Mouse (Mus musculus): Measurements from ENCODE around the gene Plekha8. TPM values are rescaled to one million over a fixed set of nuclear protein-coding genes. Genes with fewer than 3 reads are reported as not detected.

Gene Plekha8
- total and polyA plus RNA-seq, 2 experiments from 2014 or later = 4.7 to 19.3 TPM

GRCm38 (mm10) chr6:54593766-54594468, 994 bp upstream of the Plekha8 start:
- Histone ChIP-seq H3K36me3 (ENCODE audit: insufficient read depth) (no peaks in the 10 kb centered on the region), H3K9ac (peak overlapping the region; percentile 60; the same call in 1 of the 2 replicates), H3K4me1 (ENCODE audit: insufficient read depth) (peaks cover 22% of the 10 kb centered on the region), H3K4me2 (ENCODE audit: low read depth) (peak overlapping the region; percentile 88), H3K4me3 (ENCODE audit: low read depth, low read length) (peak overlapping the region; percentile 66), H3K9me3 (ENCODE audit: low read length) (no peaks in the 10 kb centered on the region), H3K27ac (ENCODE audit: low read depth, low read length) (no peak overlapping the region), H3K27me3 (ENCODE audit: insufficient read depth, low read length) (no peaks in the 10 kb centered on the region)
- no peak for TF ChIP-seq CTCF (IDR thresholded peaks at IDR 0.05; ENCODE audit: low read depth)
- ATAC-seq (no peak), DNase-seq (no peak)
- 57% methylated on average over 8 of the region's 8 CpGs for WGBS

GRCm38 (mm10) chr6:54595330-54595878, 493 bp downstream of the Plekha8 start:
- ATAC-seq = no peak

GRCm38 (mm10) chr6:54597208-54597607, 2.3 kb downstream of the Plekha8 start, which contains the start of gene Fkbp14:
Gene Fkbp14, minus strand, starts transcription at chr6:54597308.
- WGBS = 70% methylated on average over 4 of the region's 4 CpGs
- H3K9ac ChIP-seq = no peak within 1 kb of the TSS

More at GRCm38 (mm10) chr6:54595330-54595878, 493 bp downstream of the Plekha8 start:
- H3K9ac ChIP-seq = peak overlapping the region; percentile 74
- peaks cover 22% of the 10 kb centered on the region for H3K4me1 ChIP-seq (ENCODE audit: insufficient read depth)
- no peaks in the 10 kb centered on the region for H3K36me3 ChIP-seq (ENCODE audit: insufficient read depth)
- no peak for TF ChIP-seq CTCF (IDR thresholded peaks at IDR 0.05; ENCODE audit: low read depth)
- 0 out of 2 replicates have a peak overlapping the region, but pooled peaks have one; percentile 29 for H3K27ac ChIP-seq (ENCODE audit: low read depth, low read length)
- H3K9me3 ChIP-seq (ENCODE audit: low read length) = no peaks in the 10 kb centered on the region
- H3K27me3 ChIP-seq (ENCODE audit: insufficient read depth, low read length) = no peaks in the 10 kb centered on the region
- no peak for DNase-seq
- H3K4me3 ChIP-seq (ENCODE audit: low read depth, low read length) = peak overlapping the region; percentile 87
- WGBS = 5% methylated on average over 47 of the region's 48 CpGs
- peak overlapping the region; percentile 88 for H3K4me2 ChIP-seq (ENCODE audit: low read depth)

GRCm38 (mm10) chr6:54597711-54598110, 2.8 kb downstream of the Plekha8 start:
- 81% methylated on average over 3 of the region's 3 CpGs for WGBS
- Histone ChIP-seq H3K36me3 (ENCODE audit: insufficient read depth) (no peaks in the 10 kb centered on the region), H3K9ac (no peak overlapping the region), H3K27ac (ENCODE audit: low read depth, low read length) (no peak overlapping the region), H3K27me3 (ENCODE audit: insufficient read depth, low read length) (no peaks in the 10 kb centered on the region), H3K4me2 (ENCODE audit: low read depth) (no peak overlapping the region), H3K4me3 (ENCODE audit: low read depth, low read length) (no peak overlapping the region), H3K9me3 (ENCODE audit: low read length) (no peaks in the 10 kb centered on the region), H3K4me1 (ENCODE audit: insufficient read depth) (peaks cover 20% of the 10 kb centered on the region)
- no peak for TF ChIP-seq CTCF (IDR thresholded peaks at IDR 0.05; ENCODE audit: low read depth)
- DNase-seq (no peak), ATAC-seq (no peak)

More at GRCm38 (mm10) chr6:54597208-54597607, 2.3 kb downstream of the Plekha8 start, which contains the start of gene Fkbp14:
- Histone ChIP-seq H3K27ac (ENCODE audit: low read depth, low read length) (no peak within 1 kb of the TSS), H3K4me1 (ENCODE audit: insufficient read depth) (peaks cover 22% of the 10 kb centered on the region), H3K4me3 (ENCODE audit: low read depth, low read length) (peak within 1 kb of the TSS; percentile 87), H3K9me3 (ENCODE audit: low read length) (no peaks in the 10 kb centered on the region), H3K4me2 (ENCODE audit: low read depth) (peak within 1 kb of the TSS; percentile 88), H3K27me3 (ENCODE audit: insufficient read depth, low read length) (no peaks in the 10 kb centered on the region), H3K36me3 (ENCODE audit: insufficient read depth) (no peaks in the 10 kb centered on the region)
- no peak for TF ChIP-seq CTCF (IDR thresholded peaks at IDR 0.05; ENCODE audit: low read depth)
- DNase-seq (no peak), ATAC-seq (no peak)

DNA sequence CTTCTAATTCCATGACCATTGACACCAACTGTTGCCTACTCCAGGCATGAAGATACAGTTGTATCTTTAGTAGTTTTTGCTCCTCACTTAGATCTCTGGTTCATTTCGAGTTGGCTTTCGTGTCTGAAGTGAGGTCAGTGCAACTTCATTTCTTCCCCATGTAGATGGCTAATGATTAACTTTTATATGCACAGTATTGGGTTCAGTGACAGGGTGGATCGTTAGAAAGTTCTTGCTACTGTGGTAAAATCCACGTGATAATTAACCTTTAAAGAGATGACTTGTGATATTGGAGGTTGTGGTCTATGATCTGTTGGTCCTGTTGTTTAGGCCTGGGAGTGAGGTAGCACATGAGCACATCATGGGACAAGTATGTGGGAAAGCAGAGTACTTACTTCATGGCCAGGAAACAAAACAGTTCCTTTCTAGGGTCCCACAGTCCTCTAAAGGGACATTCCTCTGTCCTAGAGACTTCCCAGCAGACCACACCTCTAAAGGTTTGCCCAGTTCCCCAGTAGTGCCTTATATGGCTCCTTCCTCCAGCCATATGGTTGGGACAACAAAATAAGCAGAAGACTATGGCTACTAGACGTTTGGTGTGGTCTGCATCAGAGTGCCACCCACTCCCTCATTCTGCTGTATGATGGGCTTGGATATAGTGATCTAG, 5.9 kb downstream of the Plekha8 start:
- no peak overlapping the region for H3K27ac ChIP-seq (ENCODE audit: low read depth, low read length)
- H3K9me3 ChIP-seq (ENCODE audit: low read length) = no peaks in the 10 kb centered on the region
- H3K4me1 ChIP-seq (ENCODE audit: insufficient read depth) = peaks cover 16% of the 10 kb centered on the region
- 87% methylated on average over 5 of the region's 5 CpGs for WGBS
- H3K4me3 ChIP-seq (ENCODE audit: low read depth, low read length) = no peak overlapping the region
- no peak overlapping the region for H3K4me2 ChIP-seq (ENCODE audit: low read depth)
- no peaks in the 10 kb centered on the region for H3K36me3 ChIP-seq (ENCODE audit: insufficient read depth)
- no peak overlapping the region for H3K9ac ChIP-seq
- ATAC-seq (no peak), DNase-seq (no peak)
- H3K27me3 ChIP-seq (ENCODE audit: insufficient read depth, low read length) = no peaks in the 10 kb centered on the region
- TF ChIP-seq CTCF (IDR thresholded peaks at IDR 0.05; ENCODE audit: low read depth) = no peak

DNA sequence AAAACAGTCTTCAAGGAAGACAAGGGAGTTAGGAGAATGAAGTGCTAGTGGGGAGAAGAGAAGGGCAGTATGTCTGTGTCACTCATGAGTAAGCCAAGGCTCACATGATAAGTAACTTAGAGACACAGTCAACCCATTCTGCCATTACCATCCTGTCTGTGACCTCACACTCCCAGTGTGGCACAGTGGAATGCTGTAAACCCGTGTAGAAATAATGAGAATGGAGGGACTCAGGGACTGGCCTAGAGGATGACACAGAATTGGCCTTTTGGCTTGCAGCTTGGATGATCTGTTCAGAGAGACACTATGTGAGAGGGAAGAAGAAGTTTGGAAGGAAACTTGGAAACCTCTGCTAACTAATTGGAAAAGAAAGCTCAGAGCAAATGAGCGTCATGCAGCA, 8.0 kb downstream of the Plekha8 start:
- no peaks in the 10 kb centered on the region for H3K27me3 ChIP-seq (ENCODE audit: insufficient read depth, low read length)
- no peak overlapping the region for H3K4me3 ChIP-seq (ENCODE audit: low read depth, low read length)
- 88% methylated on average over 2 of the region's 2 CpGs for WGBS
- H3K4me1 ChIP-seq (ENCODE audit: insufficient read depth) = peaks cover 1% of the 10 kb centered on the region; the same call in 1 of the 2 replicates
- no peak overlapping the region for H3K27ac ChIP-seq (ENCODE audit: low read depth, low read length)
- DNase-seq = no peak
- no peak for TF ChIP-seq CTCF (IDR thresholded peaks at IDR 0.05; ENCODE audit: low read depth)
- no peak for ATAC-seq
- no peaks in the 10 kb centered on the region for H3K36me3 ChIP-seq (ENCODE audit: insufficient read depth)
- no peak overlapping the region for H3K9ac ChIP-seq
- H3K9me3 ChIP-seq (ENCODE audit: low read length) = no peaks in the 10 kb centered on the region
- no peak overlapping the region for H3K4me2 ChIP-seq (ENCODE audit: low read depth)

Data from forebrain, postnatal 0 days (tissue).